Mouse (Mus musculus): ENCODE data around the gene Fbxw10. TPM values are rescaled to one million over a fixed set of nuclear protein-coding genes. Genes with fewer than 3 reads are reported as not detected.

The Fbxw10 gene
- total RNA-seq, 2 experiments from 2014 or later, result 0.47 to 0.74 TPM

DNA sequence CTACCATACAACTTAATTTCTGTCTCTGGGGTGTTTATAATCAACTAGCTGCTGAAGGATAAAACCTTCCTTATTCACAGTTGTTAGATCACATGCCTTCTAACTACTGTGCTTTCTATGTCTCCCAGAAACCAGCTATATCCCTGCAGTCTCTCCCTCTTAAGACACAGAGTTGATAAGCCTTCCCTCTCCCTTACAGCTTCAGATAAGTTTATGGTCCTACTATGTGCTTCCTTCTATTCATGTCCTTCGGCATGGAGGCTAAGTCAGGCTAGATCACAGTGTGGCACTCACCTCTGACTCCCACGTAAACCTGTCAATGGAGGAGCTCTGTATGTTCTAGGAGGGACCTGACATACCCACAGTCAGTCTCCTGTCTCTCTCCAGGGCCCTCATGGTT is 16.5 kb upstream of the Fbxw10 start:
- no peak for DNase-seq (ENCODE audit: low spot score in 2 of 2)

DNA sequence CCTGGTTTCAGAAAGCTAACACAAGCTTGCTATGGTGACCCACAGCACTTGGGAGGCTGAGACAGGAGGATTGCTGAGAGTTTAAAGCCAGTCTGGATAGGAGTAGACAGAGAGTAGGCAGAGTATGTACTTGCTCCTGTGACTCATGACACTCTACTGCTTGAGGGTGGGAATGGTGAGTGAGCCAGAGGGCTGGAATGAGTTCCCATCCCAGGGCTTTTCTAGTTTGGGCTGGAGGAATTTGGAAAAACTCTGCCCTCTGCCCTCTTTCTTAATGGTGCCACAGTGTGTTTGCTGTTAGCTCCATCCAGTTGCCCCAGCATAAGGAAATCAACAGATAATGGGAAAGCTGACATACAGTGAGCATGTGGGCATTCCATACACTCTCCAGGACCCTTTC is 15.0 kb upstream of the Fbxw10 start:
- DNase-seq (ENCODE audit: low spot score in 2 of 2), result no peak

DNA sequence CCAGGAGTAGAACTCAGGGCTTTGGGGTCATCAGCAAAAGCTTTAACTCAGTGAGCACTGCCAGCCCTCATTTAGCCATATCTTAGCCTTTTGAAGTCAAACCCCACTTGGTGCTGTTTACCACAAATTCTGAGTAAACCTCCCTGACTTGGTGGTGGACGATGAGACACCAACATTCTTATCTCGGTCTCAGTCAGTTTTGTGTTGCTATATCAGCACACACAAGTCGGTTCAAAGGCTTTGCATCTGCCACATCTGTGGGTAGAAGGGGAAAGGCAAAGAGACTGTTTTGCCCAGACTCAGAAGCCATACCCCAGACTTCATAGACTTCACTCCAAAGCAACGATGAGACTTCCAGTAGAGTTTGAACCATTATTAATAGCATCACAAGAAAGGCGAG is 2.3 kb upstream of the Fbxw10 start:
- no peak for DNase-seq (ENCODE audit: low spot score in 2 of 2)

DNA sequence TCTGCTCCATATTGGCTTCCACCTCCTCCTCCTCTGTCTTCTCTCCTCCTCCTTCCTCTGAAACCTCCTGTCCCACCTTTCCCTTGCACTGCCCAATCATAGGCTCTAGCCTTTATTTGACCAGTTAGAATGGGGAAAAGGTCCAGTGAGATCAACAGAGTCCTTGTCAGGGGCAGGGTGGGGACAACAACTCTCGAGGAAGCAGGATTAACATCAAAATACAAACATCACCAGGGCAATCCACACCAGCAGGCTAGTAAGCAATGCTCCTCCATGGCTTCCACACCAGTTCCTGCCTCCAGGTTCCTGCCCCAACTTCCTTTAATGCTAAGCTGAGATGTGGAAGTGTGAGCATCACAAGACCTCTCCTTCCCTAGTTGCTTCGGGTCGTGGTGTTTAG is 1.1 kb upstream of the Fbxw10 start:
- DNase-seq (ENCODE audit: low spot score in 2 of 2), result no peak

DNA sequence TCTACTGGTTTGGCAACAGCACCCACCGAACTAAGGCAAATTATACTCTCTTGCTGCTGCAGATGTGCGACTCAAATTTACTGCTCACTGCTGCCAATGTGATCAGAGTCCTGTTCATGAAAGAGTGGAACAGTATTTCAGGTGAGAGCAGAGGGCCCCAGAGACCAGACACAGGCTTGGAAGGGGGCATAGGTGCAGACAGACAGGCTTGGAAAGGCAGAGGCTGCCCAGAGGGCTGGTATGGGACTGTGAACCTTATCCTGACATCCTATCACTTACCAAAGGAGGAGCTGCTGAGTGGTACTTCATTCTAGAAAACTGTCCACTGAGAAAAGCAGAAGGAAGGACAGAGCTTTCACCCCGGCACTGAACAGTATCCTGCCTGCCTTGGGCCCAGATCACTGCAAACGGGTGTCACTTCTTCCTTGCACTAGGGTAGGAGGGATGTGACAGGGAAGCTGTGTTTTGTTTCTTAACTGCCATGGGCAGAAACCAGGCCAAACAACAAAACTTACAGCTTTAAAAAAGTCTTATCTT is 854 bp downstream of the Fbxw10 start:
- no peak for DNase-seq (ENCODE audit: low spot score in 2 of 2)

DNA sequence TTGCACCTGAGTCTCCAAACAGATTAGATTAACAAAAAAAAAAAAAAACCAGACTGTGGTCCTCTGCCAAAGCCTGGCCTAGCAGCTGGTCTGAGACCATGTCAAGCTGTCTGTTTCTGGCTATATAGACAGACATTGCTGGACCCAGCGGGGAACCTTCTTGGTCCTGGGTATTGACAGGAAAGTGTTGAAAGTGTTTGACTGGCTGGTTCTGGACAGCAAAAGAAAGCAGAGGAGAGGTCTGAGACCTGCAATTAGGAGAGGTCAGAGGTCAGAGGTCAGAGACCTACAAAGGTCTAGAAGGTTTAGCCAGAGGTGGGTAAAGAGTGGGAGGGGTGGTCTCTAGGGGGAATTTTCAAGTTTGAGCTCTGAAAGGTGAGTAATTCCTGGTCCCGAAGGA is 1.4 kb downstream of the Fbxw10 start:
- DNase-seq (ENCODE audit: low spot score in 2 of 2), result no peak

DNA sequence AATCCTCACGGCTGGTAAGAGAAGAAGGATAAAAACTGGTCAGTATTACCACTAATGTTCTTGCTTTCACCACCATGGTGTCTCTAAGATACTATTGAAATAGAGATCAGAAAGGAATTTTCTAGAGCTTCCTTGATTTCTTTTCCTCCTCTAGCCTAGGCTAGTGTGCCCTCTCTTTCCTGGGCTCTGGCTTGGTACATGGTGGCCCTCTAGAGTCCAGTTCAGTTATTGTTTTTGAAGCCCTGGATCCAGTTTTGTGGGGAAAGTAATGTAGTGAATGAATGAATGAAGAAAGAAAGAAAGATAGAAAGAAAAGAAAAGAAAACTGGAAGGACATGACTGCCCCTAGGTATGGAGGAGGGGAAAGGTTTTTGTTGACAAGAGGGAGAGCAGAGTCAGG is 4.3 kb downstream of the Fbxw10 start:
- DNase-seq (ENCODE audit: low spot score in 2 of 2), result peak in 1 of 2 experiments; percentile 14

DNA sequence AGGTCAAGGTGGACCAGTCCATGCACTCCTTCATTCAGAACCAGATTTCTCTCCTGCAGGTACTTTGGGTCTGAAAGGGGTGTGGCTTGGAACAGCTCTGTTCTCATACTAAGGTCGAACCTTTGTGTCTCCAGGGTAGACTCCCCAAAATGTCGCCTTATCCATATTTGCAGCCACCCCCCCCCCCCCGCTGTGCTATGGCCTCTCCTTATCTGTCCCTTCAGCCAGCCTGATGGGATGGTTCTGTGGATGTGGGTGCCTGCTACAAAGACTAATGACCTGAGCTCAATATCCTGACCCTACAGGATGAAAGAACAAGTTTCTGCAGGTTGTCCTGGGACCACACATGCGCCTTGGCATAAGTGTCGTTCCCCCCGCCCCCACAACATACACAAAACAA is 6.5 kb downstream of the Fbxw10 start:
- no peak for DNase-seq (ENCODE audit: low spot score in 2 of 2)

DNA sequence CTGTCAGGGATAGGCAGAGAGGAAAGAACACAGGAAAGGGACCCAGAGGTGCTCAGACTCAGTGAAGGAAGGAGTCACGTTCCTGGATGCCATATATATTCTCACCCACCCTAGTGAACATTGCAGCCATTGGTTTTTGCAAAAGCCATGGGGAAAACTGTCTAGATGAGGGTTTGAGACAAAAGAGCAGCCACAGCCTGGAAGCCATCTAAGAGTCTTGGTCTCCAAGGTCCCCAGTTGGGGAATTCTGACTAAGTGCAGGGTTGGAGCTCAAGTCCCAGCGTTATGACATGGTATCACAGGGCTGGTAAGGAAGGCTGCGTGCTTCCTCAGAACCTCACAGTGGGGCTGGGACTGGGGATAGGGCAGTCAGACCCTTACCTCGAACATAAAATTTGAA is 18.7 kb downstream of the Fbxw10 start:
- no peak for DNase-seq (ENCODE audit: low spot score in 2 of 2)

DNA sequence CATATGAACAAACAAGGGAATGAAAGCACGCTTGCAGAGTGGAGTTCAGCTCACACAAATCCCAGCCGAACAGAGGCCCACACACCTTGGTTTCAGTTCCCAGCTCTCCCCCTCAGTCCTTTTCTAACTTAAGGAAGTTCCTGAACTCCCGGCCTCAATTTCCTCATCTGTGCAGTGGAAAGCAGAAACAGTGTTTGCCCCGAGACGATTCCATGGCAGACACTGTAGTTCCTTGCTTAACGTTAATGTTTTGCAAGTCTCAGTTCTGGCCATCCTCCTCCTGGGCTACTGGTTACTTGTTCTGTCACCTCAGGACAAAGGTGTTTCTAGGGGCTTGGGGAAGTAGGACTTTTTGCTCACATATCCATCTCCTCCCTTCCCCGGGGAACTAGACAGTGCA is 19.8 kb downstream of the Fbxw10 start:
- DNase-seq (ENCODE audit: low spot score in 2 of 2), result no peak

DNA sequence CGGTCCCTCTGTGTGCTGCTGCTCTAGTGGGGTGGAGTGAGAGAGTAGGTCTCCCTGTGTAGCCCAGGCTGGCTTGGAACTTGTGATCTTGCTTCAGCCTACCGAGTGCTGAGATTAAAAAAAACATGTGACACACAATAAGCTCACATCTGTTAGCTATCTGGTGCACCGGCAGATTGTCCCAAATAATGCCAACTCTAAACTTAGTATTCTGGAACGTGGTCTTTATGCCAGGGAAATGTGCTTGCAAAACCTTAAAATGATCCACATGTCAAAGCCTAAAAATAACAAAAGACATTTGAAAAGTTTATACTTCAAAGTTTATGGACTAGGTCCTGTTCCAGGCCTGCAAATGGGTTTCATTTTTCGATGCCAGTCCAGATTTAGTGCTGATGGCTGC is 22.3 kb downstream of the Fbxw10 start:
- no peak for DNase-seq (ENCODE audit: low spot score in 2 of 2)

DNA sequence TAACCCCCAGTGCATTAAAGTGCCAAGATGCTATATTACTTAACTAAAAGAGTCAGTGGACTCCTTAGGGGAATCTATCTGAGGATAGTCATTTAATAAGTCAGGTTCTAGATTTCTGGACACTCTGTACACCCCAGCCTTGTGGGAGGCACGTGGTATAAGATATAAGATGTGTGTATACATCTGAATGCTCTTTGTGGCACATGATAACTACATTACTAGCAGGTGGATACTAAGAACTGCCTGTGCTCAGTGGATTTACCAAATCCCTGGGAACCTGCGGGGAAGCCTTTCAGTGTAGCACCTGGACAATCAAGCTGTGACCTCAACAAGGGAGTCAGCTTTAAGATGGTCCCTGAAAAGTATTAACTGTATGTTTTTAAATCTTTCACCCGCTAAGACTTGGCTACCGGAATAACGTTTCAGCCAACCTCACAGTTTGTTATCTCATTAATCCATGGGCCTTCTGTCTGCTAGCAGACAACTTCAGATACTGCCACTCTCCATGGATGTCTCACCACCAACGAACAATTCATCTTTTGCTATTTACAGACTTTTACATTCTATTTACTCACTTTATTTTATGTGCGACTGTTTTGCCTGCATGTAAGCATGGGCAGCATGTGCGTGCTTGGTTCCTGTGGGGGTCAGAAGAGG is 23.0 kb downstream of the Fbxw10 start:
- DNase-seq (ENCODE audit: low spot score in 2 of 2), result no peak

DNA sequence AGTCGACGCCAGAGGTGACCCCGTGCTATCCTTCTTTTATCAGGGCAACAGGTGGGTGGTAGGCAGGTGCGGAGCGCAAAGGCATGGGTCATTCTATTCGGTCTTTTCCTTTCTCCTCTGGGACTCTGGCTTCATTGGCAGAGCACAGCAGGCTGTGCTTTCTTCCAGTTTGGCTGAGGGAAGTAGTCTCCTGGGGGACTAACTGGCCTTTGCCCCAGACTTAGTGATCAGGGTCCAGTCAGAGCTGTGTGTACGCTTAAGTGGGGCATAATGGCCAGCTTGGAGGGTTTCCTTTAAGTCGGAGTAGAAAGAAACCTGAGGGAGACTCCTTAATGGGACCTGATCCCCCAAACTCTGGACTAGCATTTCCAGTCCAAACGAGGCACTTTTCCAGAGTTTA is 26.6 kb downstream of the Fbxw10 start:
- DNase-seq (ENCODE audit: low spot score in 2 of 2), result no peak

DNA sequence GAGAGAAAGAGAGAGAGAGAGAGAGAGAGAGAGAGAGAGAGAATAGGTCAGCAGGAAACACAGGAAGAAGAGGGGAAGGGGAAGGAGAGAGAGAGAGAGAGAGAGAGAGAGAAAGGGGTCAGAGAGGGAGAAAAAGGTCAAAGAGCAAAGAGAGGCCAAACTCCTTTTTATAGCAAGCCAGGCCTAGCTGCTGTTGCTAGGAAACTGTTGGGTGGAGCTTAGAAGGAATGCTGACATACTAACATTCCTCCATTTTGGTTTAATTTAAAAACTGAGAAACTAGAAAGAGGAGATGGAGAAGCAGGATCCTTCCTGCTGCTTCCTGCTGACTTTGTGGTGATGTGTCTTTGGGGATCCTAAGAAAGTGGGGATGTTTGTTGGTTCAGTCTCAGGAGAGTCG is 28.8 kb downstream of the Fbxw10 start:
- no peak for DNase-seq (ENCODE audit: low spot score in 2 of 2)

DNA sequence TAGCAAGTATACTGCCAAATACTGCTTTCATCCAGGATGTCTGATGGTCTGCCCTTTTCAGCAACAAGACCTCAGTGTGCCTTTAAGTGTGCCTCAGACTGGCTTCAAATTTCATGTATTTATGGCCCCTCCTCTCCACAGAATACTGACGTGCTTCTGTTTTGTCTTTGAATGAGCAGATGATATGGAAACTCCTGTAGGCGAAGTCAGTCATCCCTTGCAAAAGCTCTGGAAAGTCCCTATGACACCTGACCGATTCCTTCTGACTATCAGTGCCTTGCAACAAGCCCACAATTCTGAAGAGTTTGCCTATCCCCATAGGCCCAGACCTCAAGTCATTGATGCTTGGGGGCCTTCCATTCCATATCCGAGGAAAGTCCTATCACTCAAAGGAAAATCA is 29.6 kb downstream of the Fbxw10 start:
- DNase-seq (ENCODE audit: low spot score in 2 of 2), result no peak

DNA sequence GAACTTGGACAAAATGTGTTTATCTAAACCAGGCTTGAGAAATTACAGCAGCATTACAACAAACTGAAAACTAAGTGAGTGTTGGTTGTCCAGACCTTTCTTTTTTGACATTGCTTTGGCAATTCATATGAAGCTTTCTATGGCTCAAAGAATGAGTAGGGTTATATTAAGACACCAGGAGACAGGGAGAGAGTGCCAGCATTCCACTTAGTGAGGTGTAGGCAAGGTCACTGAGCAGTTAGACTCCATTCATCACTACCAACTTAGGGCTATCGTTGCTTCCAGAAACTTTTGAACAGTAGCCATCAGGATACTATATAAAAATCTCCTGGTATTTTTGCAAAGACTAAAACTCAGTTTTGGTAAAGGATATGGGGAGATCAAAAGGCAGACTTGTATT is 30.5 kb downstream of the Fbxw10 start:
- DNase-seq (ENCODE audit: low spot score in 2 of 2), result no peak

DNA sequence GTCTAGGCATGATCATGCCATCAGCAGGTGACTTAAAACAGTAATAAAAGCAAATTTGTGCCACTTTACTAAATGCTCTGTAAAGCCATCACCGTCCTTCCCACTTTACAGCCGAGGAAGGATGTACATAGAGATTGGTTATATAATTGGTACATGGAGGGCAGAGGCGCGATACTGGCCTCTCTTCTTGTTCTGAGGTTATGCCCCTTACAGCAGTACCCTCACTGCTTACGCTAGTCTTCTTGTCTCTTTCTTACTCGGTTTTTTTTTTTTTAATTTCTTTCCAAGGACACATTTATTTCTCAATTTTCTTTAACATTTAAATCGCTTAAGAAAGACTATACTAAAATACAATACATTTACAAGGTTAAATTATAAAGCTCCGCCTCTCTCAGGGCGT is 31.9 kb downstream of the Fbxw10 start:
- DNase-seq (ENCODE audit: low spot score in 2 of 2), result peak in 1 of 2 experiments; percentile 15

DNA sequence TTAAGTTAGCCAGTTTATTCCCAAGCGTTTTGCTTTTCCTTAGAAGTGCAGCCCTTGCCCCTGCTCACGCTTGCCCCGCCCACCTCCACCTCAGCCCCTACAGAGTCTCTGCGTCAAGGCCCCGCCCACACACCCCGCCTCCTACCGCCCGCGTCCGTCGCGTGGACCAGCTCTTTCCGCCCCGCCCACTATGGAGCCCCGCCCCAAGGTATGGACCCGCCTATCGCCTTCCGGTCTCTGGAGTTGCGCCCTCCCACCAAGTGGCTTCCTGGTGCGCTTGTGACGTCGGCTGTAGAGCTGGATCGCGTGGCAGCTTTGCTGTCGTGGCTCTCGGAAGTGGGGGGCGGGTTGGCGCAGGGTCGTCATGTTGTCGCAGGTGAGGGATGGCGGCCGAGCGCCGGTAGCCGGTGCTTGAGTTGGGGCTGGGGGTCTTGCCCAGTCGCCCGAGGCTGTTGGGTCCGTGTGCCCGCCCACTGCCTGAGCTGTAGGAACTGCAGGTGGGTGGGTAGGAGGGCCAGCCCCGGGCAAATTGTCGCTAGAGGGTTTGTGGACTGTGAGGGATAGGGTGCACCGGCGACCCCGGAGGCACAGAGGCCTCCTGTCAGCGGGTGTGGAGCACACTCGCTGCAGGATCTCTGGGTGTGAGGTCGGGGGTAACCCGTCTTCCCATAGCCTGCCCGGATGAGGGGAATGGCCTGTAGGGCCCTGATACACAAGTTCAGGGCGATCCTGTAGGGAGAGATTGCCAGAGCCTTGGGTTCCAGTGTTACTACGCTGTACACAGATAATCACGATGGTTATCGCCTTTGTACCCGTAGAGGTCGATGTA is 32.6 kb downstream of the Fbxw10 start, which contains the start of gene Tvp23b:
Tvp23b (plus strand) TSS at position 236 of the 829 bp plus-strand sequence.
- DNase-seq (ENCODE audit: low spot score in 2 of 2), result peak; percentile 98

DNA sequence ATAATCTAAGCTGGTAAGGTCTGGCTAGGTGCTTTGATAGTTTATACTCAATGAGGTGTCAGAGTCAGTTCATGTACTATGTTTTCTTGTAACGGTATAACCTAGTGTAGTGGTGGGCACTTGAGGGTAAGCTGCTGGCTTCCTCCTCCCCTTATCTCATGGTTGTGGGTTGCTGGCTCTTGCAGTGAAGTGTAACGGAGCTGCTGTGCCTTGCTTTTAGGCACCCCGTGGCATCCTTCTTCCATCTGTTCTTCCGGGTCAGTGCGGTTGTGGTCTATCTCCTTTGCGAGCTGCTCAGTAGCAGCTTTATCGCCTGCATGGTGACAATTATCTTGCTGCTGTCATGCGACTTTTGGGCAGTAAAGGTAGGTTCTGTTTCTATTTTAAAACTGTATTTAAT is 36.5 kb downstream of the Fbxw10 start:
- no peak for DNase-seq (ENCODE audit: low spot score in 2 of 2)

DNA sequence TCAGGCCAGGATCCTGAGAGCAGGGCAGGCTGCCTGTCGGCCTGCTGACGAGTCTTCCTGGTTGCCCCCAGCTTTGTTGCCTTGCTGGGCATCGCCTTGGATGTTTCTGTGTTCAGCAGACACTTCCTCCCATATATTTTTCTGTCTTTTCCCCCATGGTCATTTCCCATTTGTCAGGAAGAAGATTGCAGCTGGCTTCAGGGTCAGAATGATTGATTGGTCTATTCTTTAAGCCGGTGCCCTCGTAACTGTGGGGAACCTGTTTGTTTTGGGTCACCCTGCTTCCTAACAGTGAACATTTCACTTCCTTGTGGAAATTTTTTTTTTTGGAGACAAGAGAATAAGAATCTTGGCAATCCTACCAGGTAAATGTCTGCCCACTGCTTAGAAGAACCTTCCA is 38.5 kb downstream of the Fbxw10 start:
- no peak for DNase-seq (ENCODE audit: low spot score in 2 of 2)

DNA sequence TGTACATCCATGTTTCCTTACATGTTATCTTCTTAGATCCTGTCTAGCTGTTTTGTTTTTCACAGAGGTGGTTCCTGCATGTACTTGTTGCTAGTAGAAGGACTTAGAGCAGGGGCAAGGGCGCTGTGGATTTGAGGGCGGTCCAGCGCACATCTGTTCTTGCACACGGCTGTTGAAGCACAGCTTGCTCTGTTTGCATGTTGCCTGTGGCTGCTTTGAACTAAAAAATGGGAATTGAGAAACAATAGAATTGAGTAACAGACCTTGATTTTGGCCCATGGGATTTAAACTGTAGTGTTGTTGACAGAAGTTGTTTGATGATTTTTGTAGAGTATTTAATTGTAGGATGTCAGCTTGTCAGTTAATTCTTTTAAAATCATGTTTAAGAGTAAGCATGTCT is 43.9 kb downstream of the Fbxw10 start:
- no peak for DNase-seq (ENCODE audit: low spot score in 2 of 2)

DNA sequence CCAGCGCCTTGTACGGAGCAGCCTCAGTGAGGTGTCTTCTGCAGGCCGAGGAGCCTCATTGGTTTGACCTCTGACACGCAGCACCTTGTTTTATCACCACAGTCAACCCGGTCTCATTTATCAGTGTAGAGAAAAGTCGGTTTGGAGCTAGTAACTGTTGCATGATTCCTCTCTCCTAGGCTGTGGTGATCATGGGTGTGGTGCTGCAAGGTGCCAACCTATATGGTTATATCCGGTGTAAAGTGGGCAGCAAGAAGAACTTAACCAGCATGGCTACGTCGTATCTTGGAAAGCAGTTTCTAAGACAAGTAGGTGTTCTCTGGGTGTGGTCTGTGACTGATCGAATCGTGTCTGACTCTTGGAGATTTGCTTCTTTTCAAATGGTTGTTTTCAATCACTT is 44.9 kb downstream of the Fbxw10 start:
- DNase-seq (ENCODE audit: low spot score in 2 of 2), result no peak
